In genomic region chr12:79089182-79089812, GRCm38 (mm10) we compare ENCODE assay signal across 8 mouse cellular contexts. TPM values are rescaled to one million over a fixed set of nuclear protein-coding genes. Genes with fewer than 3 reads are reported as not detected.
DNase-seq lines count a peak whose midpoint lies in the region; ATAC-seq and TF ChIP-seq lines count a peak whose summit lies in the region.

Pigh (minus strand) TSS chr12:79089651.

- H3K27ac ChIP-seq in forebrain, embryonic 16.5 days (ENCODE audit: low read length), result no peak within 1 kb of the TSS
- H3K27ac ChIP-seq in lung, embryonic 15.5 days, result peak within 1 kb of the TSS; percentile 32; the same call in 1 of the 2 replicates

- DNase-seq in G1E (ENCODE audit: low spot score), result peak; percentile 95
- DNase-seq in cerebellum, adult 18-20 months, result peak; percentile 89 to 93
- peak; percentile 80 to 81 for DNase-seq in heart, postnatal 36 days
- DNase-seq in layer of hippocampus, adult 8-10 months (ENCODE audit: low spot score in 2 of 2), result peak; percentile 74 to 77
- peak; percentile 79 for DNase-seq in ovary, adult 18-20 months (ENCODE audit: low spot score)
- peak; percentile 91 for DNase-seq in thymus, postnatal 0 days (ENCODE audit: low spot score)

- H3K4me2 ChIP-seq in forebrain, embryonic 16.5 days (ENCODE audit: low read length), result peak within 1 kb of the TSS; percentile 75
- H3K4me2 ChIP-seq in lung, embryonic 15.5 days, result peak within 1 kb of the TSS; percentile 69

- H3K36me3 ChIP-seq in G1E (replicated peaks), result peaks cover 39% of the 10 kb centered on the region
- no peaks in the 10 kb centered on the region for H3K36me3 ChIP-seq in forebrain, embryonic 16.5 days (ENCODE audit: control insufficient read depth, insufficient read depth)
- H3K36me3 ChIP-seq in lung, embryonic 15.5 days, result 0 out of 2 replicates have a peak, but pooled peaks cover 3% of the 10 kb centered on the region

- peaks cover 29% of the 10 kb centered on the region for H3K4me1 ChIP-seq in G1E (ENCODE audit: insufficient read depth, low read depth, low read length)
- peaks cover 4% of the 10 kb centered on the region for H3K4me1 ChIP-seq in forebrain, embryonic 16.5 days (replicated peaks; ENCODE audit: control insufficient read depth, insufficient read depth, low read length)
- H3K4me1 ChIP-seq in lung, embryonic 15.5 days, result 0 out of 2 replicates have a peak, but pooled peaks cover 5% of the 10 kb centered on the region

- peak within 1 kb of the TSS; percentile 85 for H3K4me3 ChIP-seq in G1E (ENCODE audit: low read depth, low read length)
- peak within 1 kb of the TSS; percentile 64 for H3K4me3 ChIP-seq in forebrain, embryonic 16.5 days (replicated peaks; ENCODE audit: low read length)
- peak within 1 kb of the TSS; percentile 78 for H3K4me3 ChIP-seq in lung, embryonic 15.5 days

- TF ChIP-seq CTCF in G1E (IDR thresholded peaks at IDR 0.05; ENCODE audit: low read depth, low read length), result no peak

- H3K9ac ChIP-seq in forebrain, embryonic 16.5 days (replicated peaks; ENCODE audit: low read depth, low read length), result peak within 1 kb of the TSS; percentile 73
- H3K9ac ChIP-seq in lung, embryonic 15.5 days, result peak within 1 kb of the TSS; percentile 82

- 0 out of 2 replicates have a peak, but pooled peaks cover 4% of the 10 kb centered on the region for H3K27me3 ChIP-seq in G1E (ENCODE audit: insufficient read depth, low read length)
- H3K27me3 ChIP-seq in forebrain, embryonic 16.5 days (replicated peaks; ENCODE audit: control insufficient read depth, insufficient read depth, low read length), result no peaks in the 10 kb centered on the region
- no peaks in the 10 kb centered on the region for H3K27me3 ChIP-seq in lung, embryonic 15.5 days

- H3K9me3 ChIP-seq in G1E (replicated peaks), result no peaks in the 10 kb centered on the region; the same call in 1 of the 2 replicates
- H3K9me3 ChIP-seq in forebrain, embryonic 16.5 days (ENCODE audit: control insufficient read depth, low read length), result no peaks in the 10 kb centered on the region
- no peaks in the 10 kb centered on the region for H3K9me3 ChIP-seq in lung, embryonic 15.5 days

- WGBS in forebrain, embryonic 16.5 days, result under 1% methylated on average over 49 of the region's 53 CpGs
- under 1% methylated on average over 53 of the region's 53 CpGs for WGBS in lung, embryonic 15.5 days

- intact Hi-C loops in heart, postnatal 36 days (cut with DNase I), result no loop called here

- ATAC-seq in G1E (ENCODE audit: extremely low read depth, insufficient number of reproducible peaks, low FRiP score, poor library complexity, severe bottlenecking), result peak; percentile 95
- peak; percentile 100 for ATAC-seq in forebrain, embryonic 16.5 days
- peak; percentile 94 for ATAC-seq in lung, embryonic 15.5 days (ENCODE audit: borderline replicate concordance, extremely low read depth, low FRiP score, low TSS enrichment)

RNA-seq across cellular contexts. Expression of gene Pigh, which starts in this region (rescaled TPM):
- total RNA-seq in G1E (2014; fragmentation: Nextera tagmentation) (60.1 and 64.8 TPM in 2 replicates), G1E (2017) (47.0 and 47.3 TPM in 2 replicates)
- polyA plus RNA-seq in G1E (2012), result 14.7 and 17.0 TPM in 2 replicates
- polyA plus RNA-seq in forebrain, embryonic 16.5 days (2015; fragmentation: Nextera tagmentation; extraction: Ambion mirVana), result 21.2 and 21.6 TPM in 2 replicates
- 1 to 10 TPM; 2.9 to 3.5 TPM for total RNA-seq in heart, postnatal 36 days (2021)
- 10 to 100 TPM in 3 of 4 experiments, 1 to 10 TPM in 1; 9.9 to 12.7 (median 11.0) TPM for total RNA-seq in layer of hippocampus, adult 8-10 months (2022)
- 23.9 and 28.6 TPM in 2 replicates for polyA plus RNA-seq in lung, embryonic 15.5 days (2015; fragmentation: Nextera tagmentation; extraction: Ambion mirVana)
- polyA plus RNA-seq in thymus, postnatal 0 days (2015; fragmentation: Nextera tagmentation; extraction: Ambion mirVana), result 18.0 and 19.5 TPM in 2 replicates
